Mouse (Mus musculus): ENCODE results near the gene Olfr846. TPM values are rescaled to one million over a fixed set of nuclear protein-coding genes. Genes with fewer than 3 reads are reported as not detected.

Olfr846 gene
- polyA plus RNA-seq (2021; fragmentation: Nextera tagmentation): not detected in 2 replicates
- long read RNA-seq, experiment 1: 0 reads
- long read RNA-seq, experiment 2: 0 reads

GRCm38 (mm10) chr9:19363905-19364304, at the start of gene Olfr846:
Gene Olfr846, minus strand, starts transcription at chr9:19364005.

DNA sequence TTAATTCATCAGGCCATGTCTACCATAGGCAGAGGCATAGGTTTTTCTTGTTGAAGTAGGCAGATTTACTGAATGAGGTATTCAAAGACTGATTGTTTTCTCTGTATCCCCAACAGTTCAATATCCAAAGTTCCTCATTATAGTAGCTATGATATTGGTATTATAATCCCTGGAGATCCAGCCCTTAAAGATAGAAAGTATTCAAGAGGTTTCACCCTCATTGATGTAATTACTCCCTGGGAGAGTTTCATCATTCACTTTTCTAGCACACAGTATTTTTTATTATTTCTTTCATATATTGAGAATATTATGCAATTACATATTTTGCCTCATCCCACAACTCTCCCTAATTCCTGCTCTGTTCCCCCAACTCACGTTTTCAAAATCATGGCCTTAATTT, 14.8 kb upstream of the Olfr846 start, which contains the start of gene Olfr847:
Olfr847 (minus strand) TSS at position 101 of the 400 bp plus-strand sequence.

GRCm38 (mm10) chr9:19336157-19336556, 27.6 kb downstream of the Olfr846 start, which contains the start of gene Olfr845:
Gene Olfr845, plus strand, starts transcription at chr9:19336457.

DNA sequence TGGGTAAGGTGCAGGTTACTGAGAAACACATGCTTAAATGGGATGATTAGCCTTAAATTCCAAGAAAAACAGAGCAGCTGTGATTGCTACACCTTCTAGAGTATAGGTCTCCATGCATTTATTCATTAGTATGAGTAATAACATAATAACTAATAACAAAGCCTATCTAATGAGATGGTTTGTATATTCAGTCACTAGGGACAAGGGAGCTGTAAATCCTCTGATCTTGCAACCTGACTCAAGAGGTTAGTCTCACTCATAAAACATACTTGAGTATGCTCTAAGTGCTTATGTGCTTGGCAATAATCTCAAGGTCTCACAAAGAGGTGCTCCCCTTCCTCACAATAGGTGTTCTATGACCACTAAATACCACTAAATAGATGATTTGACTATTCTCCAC, 47.8 kb downstream of the Olfr846 start, which contains the start of gene Olfr844:
Olfr844 (plus strand) TSS at position 301 of the 400 bp plus-strand sequence.

Other genes with a start within 250 kb of the Olfr846 start
- gene Olfr836, start 243.6 kb downstream of the Olfr846 start, polyA plus RNA-seq (2021; fragmentation: Nextera tagmentation): not detected in 2 replicates
- not detected in 2 replicates for gene Olfr837, start 227.7 kb downstream of the Olfr846 start, polyA plus RNA-seq (2021; fragmentation: Nextera tagmentation)
- not detected in 2 replicates for gene Olfr839-ps1, start 186.7 kb downstream of the Olfr846 start, polyA plus RNA-seq (2021; fragmentation: Nextera tagmentation)
- gene Olfr843, start 112.0 kb downstream of the Olfr846 start, polyA plus RNA-seq (2021; fragmentation: Nextera tagmentation): not detected in 2 replicates
- gene Olfr844, start 47.7 kb downstream of the Olfr846 start, polyA plus RNA-seq (2021; fragmentation: Nextera tagmentation): not detected in 2 replicates
- gene Olfr845, start 27.5 kb downstream of the Olfr846 start, polyA plus RNA-seq (2021; fragmentation: Nextera tagmentation): not detected in 2 replicates
- gene Olfr847, start 14.7 kb upstream of the Olfr846 start, polyA plus RNA-seq (2021; fragmentation: Nextera tagmentation): not detected in 2 replicates
- not detected in 2 replicates for gene Olfr849, start 76.3 kb upstream of the Olfr846 start, polyA plus RNA-seq (2021; fragmentation: Nextera tagmentation)
- not detected in 2 replicates for gene Olfr850, start 114.2 kb upstream of the Olfr846 start, polyA plus RNA-seq (2021; fragmentation: Nextera tagmentation)
- not detected in 2 replicates for gene Olfr851, start 129.3 kb upstream of the Olfr846 start, polyA plus RNA-seq (2021; fragmentation: Nextera tagmentation)
- gene Olfr853, start 177.1 kb upstream of the Olfr846 start, polyA plus RNA-seq (2021; fragmentation: Nextera tagmentation): not detected in 2 replicates
- not detected in 2 replicates for gene Olfr854, start 203.4 kb upstream of the Olfr846 start, polyA plus RNA-seq (2021; fragmentation: Nextera tagmentation)
- not detected in 2 replicates for gene Olfr855, start 218.6 kb upstream of the Olfr846 start, polyA plus RNA-seq (2021; fragmentation: Nextera tagmentation)

Measured in layer of hippocampus, adult 6 months (tissue).